Mouse (Mus musculus) left cerebral cortex, postnatal 25 days (tissue): Measurements from ENCODE around the gene Zcchc13. TPM values are rescaled to one million over a fixed set of nuclear protein-coding genes. Genes with fewer than 3 reads are reported as not detected.

Experiments used
- DNase-seq, 2 experiments: peaks; one replicate each; pipeline ENCODE4 v3.0.0; 2022; ENCODE audit warnings: low spot score in 2 of 2, mixed read lengths in 1 of 2
- intact Hi-C: fragments of 180-260 bp; cut with DNase I; formaldehyde crosslinking; loops from one replicate; pipeline ENCODE4 v1.15.1; 2025
- total RNA-seq, 2 experiments: library from RNA; stranded (reverse); gene quantifications; 2 replicates each; pipeline ENCODE4 v1.2.3; 2021

Gene Zcchc13
- not detected for total RNA-seq

DNA sequence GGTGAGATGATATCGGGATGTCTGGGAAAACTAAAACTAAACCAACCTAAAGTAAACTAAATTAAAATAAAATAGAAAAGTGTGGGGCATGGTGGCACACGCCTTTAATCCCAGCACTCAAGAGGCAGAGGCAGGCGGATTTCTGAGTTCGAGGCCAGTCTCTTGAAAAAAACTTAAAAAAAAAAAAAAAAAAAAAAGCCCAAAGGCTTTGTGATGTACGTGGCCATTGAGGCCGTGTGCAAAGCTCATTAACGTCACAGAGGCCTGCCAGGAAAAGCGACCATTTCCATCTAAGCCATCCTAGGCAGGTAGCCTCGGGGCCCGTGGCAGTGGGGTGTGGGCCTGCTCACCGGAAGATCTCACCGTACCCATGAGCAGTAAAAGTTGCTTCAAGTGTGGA, at the start of gene Zcchc13:
Gene Zcchc13 (plus strand): TSS at position 284 of the 400 bp plus-strand sequence.
- intact Hi-C loops, result no loop called here
- DNase-seq, result no peak

DNA sequence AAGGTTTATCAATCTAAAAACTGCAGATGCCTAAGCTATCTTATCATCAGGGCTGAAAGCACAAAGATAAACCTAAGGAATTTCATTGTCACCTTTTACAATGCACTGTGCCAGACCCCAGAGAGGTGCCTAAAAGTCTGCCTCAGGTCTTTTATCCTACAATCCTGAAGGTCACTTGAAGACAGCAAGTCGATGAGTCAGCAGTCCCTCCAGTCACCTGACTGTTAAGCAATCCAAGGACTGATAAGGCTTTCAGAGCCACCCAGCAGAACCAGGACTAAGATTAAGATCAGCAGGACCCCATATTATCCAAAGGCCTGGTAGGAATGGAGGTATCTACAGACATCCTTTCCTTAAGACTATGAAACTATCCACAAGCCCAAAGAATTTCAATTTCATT, 46.1 kb upstream of the Zcchc13 start:
- no peak for DNase-seq
- intact Hi-C loops, result no loop called here

DNA sequence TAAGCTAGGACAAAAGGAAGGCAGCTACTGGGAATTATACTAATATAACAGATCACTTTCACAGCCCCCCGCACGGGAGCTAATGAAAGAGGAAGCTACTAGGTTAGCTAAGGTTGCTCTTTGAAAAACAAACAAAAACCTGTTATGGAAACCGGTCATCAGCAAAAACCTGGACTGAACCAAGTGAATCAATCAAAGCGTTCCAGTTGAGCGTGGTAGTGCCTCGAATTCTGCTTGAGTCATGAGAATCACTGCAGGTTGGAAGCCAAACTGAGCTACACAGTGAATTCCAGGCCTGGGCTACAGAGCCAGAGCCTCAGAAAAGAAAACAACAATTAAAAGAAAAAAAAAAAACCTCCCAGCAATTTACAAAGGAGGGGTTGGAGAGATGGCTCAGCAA, 38.3 kb upstream of the Zcchc13 start:
- intact Hi-C loops, result loop anchor here (1.0 kb wide), 1 partner anchor 27 kb away; no protein-coding TSS in a partner anchor
- DNase-seq, result peak in 1 of 2 experiments; percentile 2

DNA sequence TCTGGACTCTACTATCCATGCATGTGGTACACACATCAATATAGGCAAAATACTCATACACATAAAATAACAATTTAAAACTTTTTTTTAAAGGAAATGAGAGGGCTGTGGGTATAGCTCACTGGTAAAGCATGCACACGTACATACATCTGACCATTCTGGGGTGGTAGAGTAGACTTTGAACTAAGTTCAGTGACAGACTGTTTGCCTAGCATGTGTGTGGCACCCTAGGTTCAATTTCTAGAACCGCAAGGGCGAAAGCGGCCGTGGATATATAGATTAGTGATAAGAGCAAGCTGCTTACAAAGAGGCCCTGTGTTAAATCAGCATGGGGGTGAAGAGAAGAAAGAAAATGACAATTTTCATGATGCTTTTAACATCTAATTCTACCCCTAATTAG, 27.8 kb upstream of the Zcchc13 start:
- no peak for DNase-seq
- intact Hi-C loops, result no loop called here

DNA sequence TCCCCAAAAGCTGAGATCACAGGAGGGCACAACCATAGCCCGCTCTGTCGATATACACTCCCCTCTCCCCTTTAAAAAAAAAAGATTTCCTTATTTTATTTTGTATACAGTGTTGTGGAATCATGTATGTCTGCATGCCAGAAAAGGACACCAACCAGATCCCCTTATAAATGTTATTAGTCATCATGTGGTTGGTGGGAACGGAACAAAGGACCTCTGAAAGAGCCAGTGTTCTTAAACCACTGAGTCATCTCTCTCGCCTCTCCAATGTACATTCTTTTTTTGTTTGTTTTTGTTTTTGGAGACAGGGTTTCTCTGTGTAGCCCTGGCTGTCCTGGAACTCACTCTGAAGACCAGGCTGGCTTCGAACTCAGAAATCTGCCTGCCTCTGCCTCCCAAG, 26.2 kb upstream of the Zcchc13 start:
- DNase-seq, result no peak
- intact Hi-C loops, result no loop called here

DNA sequence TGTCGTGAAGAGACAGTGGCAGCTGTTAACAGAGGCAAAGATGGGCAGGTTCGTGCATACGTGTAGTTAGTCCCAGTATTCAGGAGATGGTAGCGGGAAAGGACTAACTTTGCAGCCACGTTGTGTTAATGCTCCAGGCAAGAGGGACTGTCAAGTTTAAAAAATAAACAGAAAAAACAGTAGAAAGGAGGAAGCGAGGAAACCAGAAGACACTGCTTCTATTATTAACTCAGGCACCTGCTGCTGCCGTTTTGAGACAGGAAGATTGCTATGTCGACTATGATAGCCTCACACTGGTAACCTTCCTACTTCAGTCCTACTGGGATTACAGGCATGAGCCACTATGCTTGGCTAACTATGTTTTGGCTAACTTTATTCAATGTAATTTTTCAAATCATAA, 24.9 kb upstream of the Zcchc13 start:
- intact Hi-C loops, result no loop called here
- no peak for DNase-seq

DNA sequence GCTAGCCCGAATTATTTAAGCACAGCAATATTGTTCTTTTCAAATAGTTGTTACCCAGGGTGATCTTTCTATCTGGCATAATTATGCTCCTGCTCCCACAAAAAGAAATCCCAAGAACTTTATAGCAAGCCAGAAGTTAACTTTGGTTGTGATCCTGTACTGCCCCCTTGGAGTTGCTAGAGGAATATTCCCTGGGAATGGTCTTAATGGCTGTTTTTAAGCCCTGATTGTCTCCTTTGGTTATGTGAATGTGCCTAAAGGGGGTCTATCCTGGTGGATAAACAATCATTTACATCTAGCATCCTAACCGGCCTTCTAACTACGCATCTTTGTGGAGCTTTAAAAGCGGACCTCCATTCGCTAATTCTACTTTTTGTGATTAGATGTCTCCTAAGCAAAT, 20.0 kb upstream of the Zcchc13 start:
- DNase-seq, result no peak
- intact Hi-C loops, result no loop called here

DNA sequence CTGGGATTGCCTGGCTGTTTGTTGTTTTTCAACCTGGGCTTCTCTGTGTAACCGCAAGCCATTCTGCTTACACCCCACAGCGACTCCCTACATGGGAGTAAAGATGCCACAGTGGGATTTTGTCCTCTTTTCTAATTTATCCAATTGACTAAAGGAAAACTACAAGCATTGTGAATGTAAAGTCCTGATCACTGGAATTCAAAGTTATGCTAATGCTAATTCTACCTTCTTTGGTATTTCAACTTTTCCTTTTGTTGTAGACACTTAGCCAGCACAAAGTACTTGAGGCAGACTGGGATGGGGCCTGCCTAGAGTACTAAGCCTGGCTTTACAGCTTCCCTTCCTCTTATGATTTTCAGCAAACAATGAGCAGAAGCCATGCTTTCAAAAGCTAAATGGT, 18.9 kb upstream of the Zcchc13 start:
- intact Hi-C loops, result no loop called here

DNA sequence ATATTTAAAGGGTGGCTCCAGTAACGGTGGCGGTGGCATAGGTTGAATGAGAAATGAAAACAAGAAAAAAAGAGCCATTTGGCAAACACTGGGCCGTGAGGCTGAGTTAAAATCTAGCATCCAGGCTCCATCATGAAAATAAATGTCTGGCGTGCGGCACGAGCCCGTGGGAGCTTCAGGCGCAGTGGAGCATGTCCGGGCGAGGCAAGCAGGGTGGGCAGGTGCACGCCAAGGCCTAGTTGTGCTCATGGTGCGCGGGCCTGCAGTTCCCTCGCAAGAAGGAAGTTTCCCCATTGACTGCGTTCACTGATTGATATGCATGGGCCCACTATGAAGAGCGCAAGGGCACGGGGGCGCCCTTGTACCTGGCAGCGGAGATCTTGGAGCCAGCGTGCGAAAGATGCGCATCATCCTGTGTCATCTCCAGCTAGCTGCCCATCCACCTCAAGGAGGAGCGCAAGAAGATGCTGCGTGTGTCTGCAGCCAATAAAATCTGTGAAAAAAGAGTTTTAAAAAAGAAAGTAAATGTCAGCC, 15.6 kb upstream of the Zcchc13 start:
- no peak for DNase-seq
- intact Hi-C loops, result no loop called here

More for the DNA sequence above, 18.9 kb upstream of the Zcchc13 start:
- DNase-seq, result no peak

DNA sequence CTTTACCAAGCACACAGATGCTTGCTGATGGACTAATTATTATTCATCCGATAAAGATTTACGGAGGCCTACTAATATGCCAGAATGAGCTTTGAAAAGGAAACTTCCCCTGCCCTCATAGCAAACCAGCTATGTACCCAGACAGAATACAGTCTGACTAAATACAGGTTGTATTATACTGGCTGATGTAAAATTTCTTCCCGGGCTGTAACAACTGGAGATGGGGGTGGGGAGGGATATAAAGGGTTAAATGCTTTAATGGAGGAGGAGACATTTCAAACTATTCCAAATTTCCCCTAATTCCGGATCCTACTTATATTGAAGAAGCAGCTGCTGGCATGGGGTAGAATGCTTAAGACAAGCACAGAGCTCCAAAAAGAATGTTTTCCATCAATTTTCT, 14.9 kb upstream of the Zcchc13 start:
- intact Hi-C loops, result no loop called here

DNA sequence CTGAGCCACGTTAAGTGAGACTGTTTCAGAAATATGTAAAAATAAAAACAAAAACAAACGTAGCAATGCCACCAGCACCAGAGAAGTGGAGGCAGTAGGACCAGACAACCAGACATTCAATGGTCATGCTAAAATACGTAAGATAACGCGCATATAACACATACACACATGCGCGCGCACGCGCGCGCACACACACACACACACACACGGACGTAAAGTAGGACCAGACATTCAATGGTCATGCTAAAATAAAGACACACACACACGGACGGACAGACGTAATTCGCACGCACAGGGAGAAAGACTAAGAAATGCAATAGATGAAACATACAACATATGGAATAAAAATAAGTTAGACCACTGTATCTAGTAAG, 14.2 kb upstream of the Zcchc13 start:
- intact Hi-C loops, result loop anchor here (1.0 kb wide), 1 partner anchor 123 kb away; no protein-coding TSS in a partner anchor
- DNase-seq, result peak; percentile 41 to 51

More for the DNA sequence above, 14.9 kb upstream of the Zcchc13 start:
- no peak for DNase-seq

DNA sequence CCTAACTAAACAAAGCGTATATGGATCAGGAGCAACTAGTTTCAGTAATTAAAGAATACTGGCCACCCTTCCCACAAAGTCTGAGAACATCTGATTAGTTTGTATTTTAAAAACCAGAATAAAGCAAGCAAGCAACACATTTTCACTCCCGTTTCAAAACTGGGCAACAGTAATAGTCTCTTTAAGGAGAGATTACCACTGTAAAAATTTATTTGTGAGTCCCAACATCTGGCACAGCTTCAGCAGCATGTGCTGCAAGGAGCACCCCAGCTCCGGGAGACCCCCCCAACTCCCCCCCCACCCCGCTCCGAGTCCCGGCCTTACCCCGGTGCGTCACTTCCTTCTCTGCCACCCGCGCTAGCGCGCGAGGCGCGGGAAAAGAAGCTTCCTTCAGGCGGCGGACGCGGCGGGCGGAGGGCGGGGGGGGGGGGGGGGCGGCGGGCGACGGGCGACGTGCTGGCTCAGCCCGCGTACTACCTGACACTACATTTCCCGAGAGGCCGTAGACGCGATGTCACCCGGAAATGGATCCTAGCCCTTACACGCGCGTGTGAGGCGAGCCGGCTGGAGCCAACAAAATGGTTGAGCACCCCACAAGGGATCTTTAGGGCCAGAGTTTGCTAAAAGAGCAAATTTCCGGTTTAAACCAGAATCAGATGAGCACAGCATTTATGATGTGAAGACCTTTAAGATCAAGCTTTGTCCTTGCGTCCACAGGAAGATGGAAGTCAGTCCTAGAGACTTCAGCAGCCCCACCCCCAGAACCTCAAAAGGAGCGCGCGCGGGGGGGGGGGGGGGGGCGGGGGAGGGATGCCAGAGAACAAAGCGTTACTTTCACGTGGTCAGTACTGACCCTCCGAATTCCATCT, 13.6 kb upstream of the Zcchc13 start:
- intact Hi-C loops, result loop anchor here (1.0 kb wide), 1 partner anchor 123 kb away; no protein-coding TSS in a partner anchor

DNA sequence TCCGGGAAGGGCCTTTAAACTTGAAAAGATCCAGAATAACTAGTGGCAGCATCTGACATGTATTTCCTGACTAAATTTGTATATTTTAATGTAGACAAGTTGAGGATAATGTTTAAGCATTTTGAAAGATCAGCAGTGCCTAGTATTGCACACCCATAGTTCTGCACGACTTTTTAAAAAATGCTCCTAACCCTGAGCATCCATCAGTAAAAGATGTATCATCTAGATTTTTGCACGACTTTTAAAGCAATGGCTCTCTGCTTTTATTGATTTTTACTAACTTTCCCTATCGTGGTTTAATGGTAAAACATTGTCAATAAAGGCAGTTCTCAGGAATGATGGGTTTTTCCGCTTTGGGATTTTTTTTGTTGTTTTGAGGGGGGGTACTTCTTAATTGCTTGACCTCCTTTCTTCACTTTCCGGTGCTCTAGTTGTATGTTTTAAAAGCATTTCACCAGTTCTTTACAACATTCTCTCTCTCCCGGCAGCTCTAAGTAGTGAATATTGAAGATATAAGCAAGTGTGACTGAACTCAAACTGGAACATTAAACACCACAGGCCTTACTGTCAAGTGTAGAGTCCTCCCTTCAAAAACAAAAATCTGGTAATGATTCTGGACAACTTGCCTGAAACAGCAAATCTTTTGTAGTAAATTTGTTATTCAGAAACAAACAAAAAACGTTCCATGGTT, 12.8 kb upstream of the Zcchc13 start:
- no peak for DNase-seq
- intact Hi-C loops, result no loop called here

More for the DNA sequence above, 13.6 kb upstream of the Zcchc13 start:
- peak; percentile 88 to 89 for DNase-seq

DNA sequence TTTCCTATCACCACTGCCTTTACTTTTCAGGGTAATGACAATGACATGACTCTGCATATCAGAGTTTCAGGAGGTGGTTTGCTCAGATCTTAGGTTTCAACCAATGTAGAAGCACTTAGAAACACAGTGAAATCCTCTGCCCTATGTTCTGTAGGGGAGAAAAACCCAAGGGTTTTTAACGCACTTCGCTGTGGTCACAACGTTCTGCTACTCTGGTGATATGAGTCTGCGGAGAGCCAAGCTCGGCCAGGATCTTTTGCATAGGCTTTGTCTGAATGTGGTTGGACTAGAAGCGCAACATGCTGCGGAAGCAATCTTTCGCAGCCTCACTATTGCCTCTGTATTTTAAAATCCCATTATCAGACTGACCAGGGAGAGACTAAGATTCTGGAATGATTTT, 8.6 kb upstream of the Zcchc13 start:
- intact Hi-C loops, result loop anchor here (1.0 to 10.0 kb wide), 4 partner anchors 58 to 223 kb away; no protein-coding TSS in a partner anchor
- DNase-seq, result no peak

DNA sequence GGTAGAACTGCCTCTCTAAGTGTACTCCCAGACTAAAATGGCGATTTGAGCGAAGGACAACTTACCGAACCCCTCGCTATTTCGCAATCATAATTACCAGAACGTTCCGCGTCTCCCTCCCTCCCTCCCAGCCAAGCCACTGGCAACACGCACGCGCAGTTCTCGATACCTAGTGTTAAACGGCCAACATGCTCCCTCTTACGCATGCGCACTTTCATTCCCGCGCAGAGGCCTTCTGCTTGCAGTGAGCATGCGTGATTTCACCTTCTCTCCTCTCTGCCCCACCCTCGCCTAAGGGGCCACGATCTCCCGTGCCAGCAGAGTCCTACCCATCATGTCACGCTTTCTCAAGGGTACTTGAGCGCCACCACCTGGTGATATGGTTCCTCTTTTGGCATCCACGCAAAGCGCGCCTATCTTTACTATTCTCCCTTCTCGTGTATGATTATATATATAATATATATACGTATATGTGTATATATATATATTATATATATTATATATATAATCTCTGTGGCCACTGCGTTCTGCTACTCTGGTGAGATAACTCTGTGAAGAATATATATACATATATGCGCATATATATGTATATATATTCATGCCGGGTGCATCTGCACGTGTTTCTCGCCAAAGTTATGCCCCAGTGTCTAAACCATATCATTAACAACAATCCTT, 8.0 kb upstream of the Zcchc13 start:
- DNase-seq, result peak; percentile 96 to 97
- intact Hi-C loops, result loop anchor here (1.0 to 10.0 kb wide), 4 partner anchors 59 to 222 kb away; no protein-coding TSS in a partner anchor

DNA sequence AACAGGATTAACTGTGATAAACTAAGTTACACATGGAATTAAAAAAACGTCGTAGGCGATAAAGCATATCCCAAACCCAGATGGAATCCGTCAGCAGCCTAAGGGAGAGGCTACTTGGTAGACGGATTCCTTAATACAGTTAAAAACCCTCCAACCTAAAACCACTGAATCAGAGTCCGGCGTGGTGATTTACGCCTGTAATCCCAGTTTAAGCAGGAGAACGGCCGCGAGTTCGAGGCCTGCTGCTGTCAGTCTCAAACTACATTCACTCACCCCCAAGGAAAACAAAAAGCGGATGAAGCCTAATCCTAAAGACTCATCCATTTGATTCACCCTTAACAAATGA, 7.5 kb upstream of the Zcchc13 start:
- intact Hi-C loops, result loop anchor here (1.0 to 10.0 kb wide), 4 partner anchors 60 to 222 kb away; no protein-coding TSS in a partner anchor
- DNase-seq, result peak in 1 of 2 experiments; percentile 3

DNA sequence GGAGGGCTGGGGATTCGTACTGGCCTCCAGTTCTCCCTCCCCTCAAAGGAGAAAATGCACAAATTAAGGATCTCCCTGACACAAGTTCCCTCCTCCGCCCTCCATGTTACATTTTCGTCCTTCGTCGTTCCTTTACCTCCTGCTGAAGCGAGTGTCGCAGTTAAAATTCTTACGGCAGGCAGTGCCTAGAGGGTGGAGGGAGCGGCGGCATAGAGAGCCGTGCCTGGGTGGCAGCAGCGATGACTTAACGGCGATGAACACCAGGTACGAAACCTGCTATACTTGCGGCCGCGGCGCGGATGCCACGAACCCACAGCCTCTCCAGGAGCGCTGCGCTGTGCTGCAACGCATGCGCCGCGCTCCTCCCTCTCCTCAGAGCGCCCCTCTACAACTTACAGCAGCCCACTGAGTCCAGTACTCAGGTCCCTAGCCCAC, 7.0 kb upstream of the Zcchc13 start:
- intact Hi-C loops, result loop anchor here (2.0 to 10.0 kb wide), 3 partner anchors 131 to 221 kb away; no protein-coding TSS in a partner anchor
- DNase-seq, result peak; percentile 30 to 59

DNA sequence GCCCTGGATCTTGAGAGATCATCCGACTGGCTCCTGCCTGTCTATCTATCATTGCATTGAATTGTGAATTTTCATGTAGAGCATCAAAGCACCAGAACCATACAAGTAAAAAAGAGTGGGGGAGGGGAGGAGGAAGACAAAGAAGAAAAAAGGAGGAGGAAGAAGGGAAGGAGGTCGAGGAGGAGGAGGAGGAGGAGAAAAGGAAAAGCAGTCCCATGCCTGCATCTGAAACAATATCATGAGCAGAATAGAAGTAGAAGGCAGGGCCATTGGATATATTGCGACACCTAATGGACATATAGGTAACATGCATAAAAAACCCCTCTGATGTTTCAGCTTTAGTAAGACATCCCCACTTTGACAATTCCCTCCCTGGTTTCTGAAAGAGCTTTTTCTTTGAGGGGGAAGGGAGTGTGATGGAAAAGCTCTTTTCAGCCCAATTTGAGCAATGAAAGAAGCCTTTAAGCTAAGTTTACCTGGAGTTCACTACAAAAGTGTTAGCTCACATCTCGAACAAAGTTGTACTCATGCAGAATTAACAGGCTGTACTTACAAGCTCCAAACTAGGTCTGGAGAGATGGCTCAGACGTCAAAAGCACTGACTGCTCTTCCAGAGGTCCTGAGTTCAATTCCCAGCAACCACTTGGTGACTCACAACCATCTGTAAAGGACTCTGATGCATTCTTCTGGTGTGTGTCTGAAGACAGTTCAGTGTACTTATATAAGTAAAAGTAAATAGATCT, 5.8 kb upstream of the Zcchc13 start:
- intact Hi-C loops, result loop anchor here (2.0 to 10.0 kb wide), 3 partner anchors 50 to 313 kb away; no protein-coding TSS in a partner anchor
- peak in 1 of 2 experiments; percentile 23 for DNase-seq

DNA sequence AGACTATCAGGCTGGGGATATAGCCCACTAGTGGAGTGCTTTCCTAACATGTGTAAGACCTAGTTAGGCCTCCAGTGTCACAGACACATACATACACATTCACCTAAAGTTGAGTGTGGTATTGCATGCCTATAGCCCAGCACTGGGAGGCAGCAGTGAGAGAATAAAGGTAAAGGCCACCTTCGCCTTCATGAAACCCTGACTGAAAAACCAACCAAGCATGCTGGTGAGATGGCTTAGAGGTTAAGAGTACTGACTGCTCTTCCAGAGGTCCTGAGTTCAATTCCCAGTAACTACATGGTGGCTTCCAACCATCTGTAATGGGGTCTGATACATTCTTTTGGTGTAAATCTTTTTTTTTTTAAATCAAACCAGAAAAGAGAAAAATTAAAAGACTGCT, 1.5 kb upstream of the Zcchc13 start:
- DNase-seq, result peak in 1 of 2 experiments; percentile 4
- intact Hi-C loops, result loop anchor here (5.0 to 10.0 kb wide), 2 partner anchors 216 to 308 kb away; no protein-coding TSS in a partner anchor
